Mouse (Mus musculus): ENCODE results near the gene 9930022D16Rik. TPM values are rescaled to one million over a fixed set of nuclear protein-coding genes. Genes with fewer than 3 reads are reported as not detected.

Gene 9930022D16Rik
- not detected in 2 replicates for polyA plus RNA-seq (2016; fragmentation: Nextera tagmentation; extraction: Ambion mirVana)

DNA sequence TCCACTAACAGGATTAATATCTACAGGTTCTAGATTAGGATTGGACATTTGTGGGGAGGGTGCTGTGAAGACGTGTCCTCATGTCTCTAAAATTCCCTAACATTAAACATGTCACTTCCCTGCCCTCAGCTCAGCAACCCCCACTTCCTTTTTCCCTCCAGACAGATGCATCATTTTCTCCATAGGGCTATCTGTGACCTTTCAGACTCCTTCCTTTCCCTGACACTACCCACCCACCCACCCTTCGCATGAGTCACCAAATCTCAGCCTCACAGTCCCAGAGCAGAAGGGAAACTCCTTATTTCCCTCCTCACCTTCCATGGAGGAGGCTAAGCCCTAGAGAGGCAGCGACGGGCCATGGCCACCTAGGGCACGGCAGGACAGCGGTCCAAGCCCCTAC is at the start of gene 9930022D16Rik:
Gene 9930022D16Rik, plus strand, starts transcription at position 301 of the 400 bp plus-strand sequence.
- Histone ChIP-seq H3K27me3 (ENCODE audit: low read depth, poor library complexity, severe bottlenecking) (no peaks in the 10 kb centered on the region), H3K9me3 (replicated peaks) (no peaks in the 10 kb centered on the region), H3K4me3 (no peak within 1 kb of the TSS), H3K27ac (no peak within 1 kb of the TSS), H3K4me1 (no peaks in the 10 kb centered on the region), H3K36me3 (no peaks in the 10 kb centered on the region)
- no peak for DNase-seq (ENCODE audit: low spot score)
- WGBS: 88% methylated on average over 6 of the region's 6 CpGs

DNA sequence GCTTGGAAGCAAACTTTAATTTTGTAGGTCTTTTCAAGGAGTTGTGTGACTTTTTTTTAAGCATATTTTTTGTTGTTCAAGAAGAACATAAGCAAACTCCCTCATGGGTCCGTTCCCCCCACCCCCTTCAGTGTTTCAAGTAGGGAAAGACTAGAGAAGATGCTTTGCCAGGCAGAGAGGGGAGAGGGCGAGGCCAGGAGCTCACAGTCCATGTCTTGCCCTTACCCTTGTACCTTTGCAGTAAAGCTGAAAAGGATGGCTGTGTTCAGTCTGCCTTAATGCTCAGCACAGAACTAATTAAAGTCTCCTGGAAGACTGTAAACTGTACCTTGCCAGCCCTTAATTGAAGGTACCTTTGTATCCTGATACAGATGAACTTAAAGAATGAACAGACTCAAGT is 49.4 kb upstream of the 9930022D16Rik start:
- peaks cover 30% of the 10 kb centered on the region for H3K4me1 ChIP-seq
- H3K36me3 ChIP-seq: peaks cover 46% of the 10 kb centered on the region
- DNase-seq (ENCODE audit: low spot score): no peak
- 70% methylated on average over 2 of the region's 2 CpGs for WGBS
- H3K4me3 ChIP-seq: peak overlapping the region; percentile 84
- no peaks in the 10 kb centered on the region for H3K9me3 ChIP-seq (replicated peaks)
- H3K27ac ChIP-seq: no peak overlapping the region
- peaks cover 5% of the 10 kb centered on the region for H3K27me3 ChIP-seq (ENCODE audit: low read depth, poor library complexity, severe bottlenecking)

DNA sequence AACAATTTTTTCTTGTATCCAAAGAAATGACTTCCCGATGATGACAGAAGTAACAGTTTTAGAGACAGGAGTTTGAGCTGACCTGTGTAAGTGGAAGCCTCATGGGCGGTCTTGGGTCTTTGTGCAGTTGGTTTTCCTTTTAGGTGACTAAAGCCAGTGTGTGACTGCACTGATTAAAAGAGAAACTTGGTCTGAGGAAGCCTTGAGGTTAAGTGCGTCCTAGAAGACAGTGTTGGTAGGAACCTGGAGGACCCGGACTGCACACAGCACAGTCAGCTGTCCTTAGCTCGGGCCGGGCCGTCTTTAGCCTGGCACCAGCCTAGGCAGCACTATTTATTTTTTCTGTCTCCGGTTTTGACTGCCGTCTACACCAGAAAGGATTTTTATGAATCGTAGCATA is 48.8 kb upstream of the 9930022D16Rik start:
- 92% methylated on average over 10 of the region's 10 CpGs for WGBS
- H3K4me1 ChIP-seq: peaks cover 30% of the 10 kb centered on the region
- peaks cover 51% of the 10 kb centered on the region for H3K36me3 ChIP-seq
- H3K9me3 ChIP-seq (replicated peaks): no peaks in the 10 kb centered on the region
- peaks cover 5% of the 10 kb centered on the region for H3K27me3 ChIP-seq (ENCODE audit: low read depth, poor library complexity, severe bottlenecking)
- DNase-seq (ENCODE audit: low spot score): no peak
- peak overlapping the region; percentile 84; the same call in 1 of the 2 replicates for H3K4me3 ChIP-seq
- H3K27ac ChIP-seq: no peak overlapping the region

DNA sequence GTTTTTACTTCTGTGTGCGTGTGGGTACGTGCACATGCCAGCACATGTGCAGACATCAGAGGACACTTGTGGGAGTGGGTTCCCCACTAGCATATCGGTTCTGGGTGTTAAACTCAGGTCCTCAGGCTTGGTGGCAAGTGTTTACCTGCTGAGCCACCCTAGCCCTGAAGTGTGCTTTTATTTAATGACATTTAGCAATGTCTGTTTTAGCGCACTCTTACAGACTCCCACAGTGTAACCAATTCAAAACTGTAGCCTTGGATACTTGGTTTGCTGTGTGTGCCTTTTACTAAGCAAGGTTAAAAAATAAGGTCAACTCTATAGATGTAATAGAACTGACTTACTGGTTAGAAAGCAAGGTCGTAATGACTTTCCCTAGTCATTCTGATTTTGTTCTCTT is 47.9 kb upstream of the 9930022D16Rik start:
- WGBS: 94% methylated on average over 5 of the region's 5 CpGs
- H3K36me3 ChIP-seq: peaks cover 57% of the 10 kb centered on the region

DNA sequence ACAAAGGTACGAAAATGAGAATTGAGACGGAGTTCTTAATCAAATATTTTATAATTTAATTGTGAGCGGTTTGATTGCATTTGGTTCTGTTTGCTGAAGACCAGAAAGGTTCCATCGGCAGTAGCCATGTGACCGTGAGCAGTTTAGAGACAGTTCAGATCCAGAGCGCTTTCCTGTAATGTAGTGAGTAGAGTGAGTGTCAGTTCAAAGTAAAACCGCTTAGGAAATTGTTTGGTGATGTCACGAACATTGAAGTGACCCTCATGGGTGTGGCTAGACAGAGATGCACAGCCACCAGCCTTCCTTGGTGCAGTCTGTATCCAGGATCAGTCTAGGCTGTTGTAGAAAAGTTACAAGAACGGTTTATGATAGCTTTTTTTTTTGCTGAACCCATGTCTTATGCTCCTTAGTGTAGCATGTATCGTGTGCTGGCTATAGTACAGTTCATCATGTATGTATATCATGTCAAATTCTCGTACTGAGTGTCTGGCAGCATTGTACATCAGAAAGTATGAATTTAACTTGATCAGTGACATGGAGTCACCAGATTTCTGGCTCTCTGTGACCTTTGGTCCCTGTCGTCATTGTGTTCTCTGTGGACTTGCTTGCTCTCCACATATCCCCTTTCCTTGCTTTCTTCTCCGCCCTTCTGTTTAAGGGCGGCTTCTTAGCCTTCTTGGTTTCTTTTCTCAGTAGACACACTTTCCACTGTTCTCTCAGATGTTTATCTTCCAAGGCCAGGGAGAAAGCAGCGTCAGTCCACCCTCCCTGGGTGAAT is 46.7 kb upstream of the 9930022D16Rik start:
- H3K4me3 ChIP-seq: no peak overlapping the region
- H3K27me3 ChIP-seq (ENCODE audit: low read depth, poor library complexity, severe bottlenecking): no peaks in the 10 kb centered on the region
- no peaks in the 10 kb centered on the region for H3K9me3 ChIP-seq (replicated peaks)
- DNase-seq (ENCODE audit: low spot score): no peak
- no peak overlapping the region for H3K27ac ChIP-seq
- peaks cover 66% of the 10 kb centered on the region for H3K36me3 ChIP-seq
- peaks cover 16% of the 10 kb centered on the region for H3K4me1 ChIP-seq
- 92% methylated on average over 15 of the region's 15 CpGs for WGBS

More for the DNA sequence above, 47.9 kb upstream of the 9930022D16Rik start:
- Histone ChIP-seq H3K4me1 (peaks cover 27% of the 10 kb centered on the region), H3K4me3 (no peak overlapping the region), H3K27me3 (ENCODE audit: low read depth, poor library complexity, severe bottlenecking) (peaks cover 5% of the 10 kb centered on the region), H3K27ac (no peak overlapping the region), H3K9me3 (replicated peaks) (no peaks in the 10 kb centered on the region)
- DNase-seq (ENCODE audit: low spot score): no peak

DNA sequence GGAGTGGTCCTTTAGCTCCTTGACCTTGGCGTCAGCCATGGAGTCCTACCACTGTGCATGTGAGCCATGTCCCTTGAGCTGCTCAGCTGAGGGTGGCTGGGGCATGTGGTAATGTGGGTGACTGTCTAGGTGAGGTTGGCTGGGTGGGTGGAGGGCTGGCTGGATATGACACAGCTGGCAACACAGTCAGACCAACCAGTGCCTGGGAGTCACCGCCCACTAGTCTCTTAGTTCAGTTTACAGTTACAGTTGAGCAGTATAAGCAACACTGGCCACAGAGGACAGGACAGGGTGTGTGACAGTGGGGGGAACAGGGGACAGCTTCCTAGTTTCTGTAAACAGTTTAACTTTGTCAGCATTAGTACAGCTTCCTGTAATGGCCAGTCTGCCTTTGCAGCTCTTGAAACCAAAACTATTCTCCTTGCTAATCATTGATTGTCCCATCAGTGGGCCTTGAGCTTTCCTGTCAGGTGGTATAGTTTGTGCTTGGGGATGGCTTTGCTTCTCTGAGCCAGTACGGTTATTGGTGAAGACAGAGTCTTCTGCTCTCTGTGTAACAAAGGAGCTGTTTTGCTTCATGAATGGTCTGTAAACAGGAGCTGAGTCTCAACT is 44.6 kb upstream of the 9930022D16Rik start:
- no peak for DNase-seq (ENCODE audit: low spot score)
- H3K27ac ChIP-seq: no peak overlapping the region
- H3K9me3 ChIP-seq (replicated peaks): no peaks in the 10 kb centered on the region
- peaks cover 12% of the 10 kb centered on the region for H3K4me1 ChIP-seq
- H3K4me3 ChIP-seq: no peak overlapping the region
- no peaks in the 10 kb centered on the region for H3K27me3 ChIP-seq (ENCODE audit: low read depth, poor library complexity, severe bottlenecking)
- 96% methylated on average over 3 of the region's 3 CpGs for WGBS
- H3K36me3 ChIP-seq: peaks cover 80% of the 10 kb centered on the region

DNA sequence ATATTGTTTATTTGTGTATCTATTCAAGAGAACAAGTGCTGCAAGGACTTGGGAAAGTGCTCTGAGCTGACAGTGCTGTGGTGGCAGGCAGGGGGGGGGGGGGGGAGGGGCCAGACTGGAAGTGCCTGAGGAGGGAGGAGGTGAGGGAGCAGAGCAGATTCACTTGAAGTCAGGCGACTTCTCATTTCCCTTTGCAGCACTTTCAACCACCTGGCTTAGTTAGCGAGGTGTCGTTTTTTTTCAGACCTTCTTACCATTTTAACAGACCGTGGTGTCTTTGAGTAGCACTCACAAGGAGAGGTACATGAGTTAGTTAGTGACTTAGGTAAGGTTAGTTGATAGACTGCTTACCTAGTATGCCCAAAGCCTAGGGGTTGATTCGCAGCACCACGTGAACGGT is 38.3 kb upstream of the 9930022D16Rik start:
- Histone ChIP-seq H3K4me1 (peaks cover 37% of the 10 kb centered on the region), H3K4me3 (no peak overlapping the region), H3K27ac (no peak overlapping the region), H3K9me3 (replicated peaks) (no peaks in the 10 kb centered on the region), H3K27me3 (ENCODE audit: low read depth, poor library complexity, severe bottlenecking) (no peaks in the 10 kb centered on the region), H3K36me3 (peaks cover 30% of the 10 kb centered on the region)
- no peak for DNase-seq (ENCODE audit: low spot score)
- WGBS: 67% methylated on average over 7 of the region's 7 CpGs

DNA sequence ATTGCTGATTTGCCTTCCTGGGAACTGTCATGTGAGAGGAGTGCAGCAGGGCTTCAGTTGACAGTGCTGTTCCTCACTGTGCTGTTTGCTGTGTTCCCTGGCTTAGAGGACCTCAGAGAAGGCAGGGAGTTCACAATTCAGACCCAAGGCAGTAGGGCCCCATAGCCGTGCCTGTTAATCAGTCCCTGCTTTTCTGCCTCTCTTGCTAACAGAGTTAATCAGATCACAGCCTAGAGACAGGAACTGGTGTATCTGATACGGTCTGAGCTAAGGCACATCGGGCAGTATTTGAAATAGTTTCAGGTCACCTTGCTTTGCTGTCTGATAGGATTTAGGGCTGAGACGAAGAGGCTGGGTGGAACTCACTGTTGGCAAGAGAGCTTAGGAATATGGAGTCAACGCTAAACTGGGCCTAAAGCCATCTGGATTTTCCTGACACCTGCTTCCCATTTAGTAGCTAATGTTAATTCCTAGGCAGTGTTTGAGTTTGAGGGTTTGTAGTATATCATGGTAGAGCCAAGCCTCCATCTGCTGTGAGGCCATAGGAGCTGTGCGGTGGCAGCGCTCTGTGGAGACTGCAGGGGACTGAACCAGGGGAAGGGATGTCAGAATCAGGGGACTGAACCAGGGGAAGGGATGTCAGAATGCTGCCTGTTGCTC is 37.1 kb upstream of the 9930022D16Rik start:
- Histone ChIP-seq H3K9me3 (replicated peaks) (no peaks in the 10 kb centered on the region), H3K4me1 (peaks cover 37% of the 10 kb centered on the region), H3K27me3 (ENCODE audit: low read depth, poor library complexity, severe bottlenecking) (no peaks in the 10 kb centered on the region), H3K4me3 (no peak overlapping the region), H3K36me3 (peaks cover 24% of the 10 kb centered on the region), H3K27ac (peak overlapping the region; percentile 47)
- no peak for DNase-seq (ENCODE audit: low spot score)
- WGBS: 44% methylated on average over 7 of the region's 7 CpGs

DNA sequence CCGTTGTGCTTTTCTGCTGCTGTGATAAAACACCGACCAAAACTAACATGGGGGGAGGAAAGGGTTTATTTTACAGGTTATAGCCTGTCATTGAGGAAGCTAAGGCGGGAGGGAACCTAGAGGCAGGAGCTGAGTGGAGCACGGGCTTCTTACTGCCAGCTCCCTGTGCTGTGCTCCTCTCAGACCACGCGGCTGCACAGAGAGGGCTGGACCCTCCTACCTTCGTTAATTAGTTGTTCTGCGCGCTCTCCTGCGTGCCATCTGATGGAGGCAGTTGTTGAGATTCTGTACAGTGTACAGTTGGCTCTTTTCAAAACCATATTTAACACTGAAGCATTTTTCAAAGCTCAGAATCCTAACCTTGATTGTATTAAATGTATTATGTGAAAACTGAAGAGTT is 36.2 kb upstream of the 9930022D16Rik start:
- no peak for DNase-seq (ENCODE audit: low spot score)
- H3K9me3 ChIP-seq (replicated peaks): no peaks in the 10 kb centered on the region
- 53% methylated on average over 10 of the region's 10 CpGs for WGBS
- H3K4me3 ChIP-seq: no peak overlapping the region
- H3K27ac ChIP-seq: no peak overlapping the region; the same call in 1 of the 2 replicates
- H3K36me3 ChIP-seq: peaks cover 20% of the 10 kb centered on the region
- no peaks in the 10 kb centered on the region for H3K27me3 ChIP-seq (ENCODE audit: low read depth, poor library complexity, severe bottlenecking)
- H3K4me1 ChIP-seq: peaks cover 37% of the 10 kb centered on the region

DNA sequence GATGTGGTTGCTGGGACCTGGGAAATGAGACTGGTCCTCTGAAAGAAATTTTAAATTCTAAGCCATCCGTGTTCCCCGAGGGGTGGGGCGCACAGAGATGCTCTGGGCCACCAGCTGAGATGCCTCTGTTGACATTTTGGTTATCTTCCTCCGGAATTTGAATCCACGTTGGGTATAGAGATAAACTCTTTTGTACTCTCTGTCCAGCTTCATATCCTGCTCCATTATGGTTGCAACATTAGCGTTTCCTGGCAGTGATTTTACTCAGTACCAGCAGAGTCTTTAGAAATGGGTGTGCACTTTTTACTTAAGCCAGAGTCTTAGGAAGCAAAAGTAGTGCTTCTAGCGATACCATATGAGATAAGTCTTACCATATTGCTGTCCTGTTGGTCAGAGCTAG is 35.7 kb upstream of the 9930022D16Rik start:
- Histone ChIP-seq H3K9me3 (replicated peaks) (no peaks in the 10 kb centered on the region), H3K27me3 (ENCODE audit: low read depth, poor library complexity, severe bottlenecking) (no peaks in the 10 kb centered on the region), H3K4me1 (peaks cover 37% of the 10 kb centered on the region), H3K4me3 (no peak overlapping the region), H3K36me3 (peaks cover 18% of the 10 kb centered on the region), H3K27ac (no peak overlapping the region)
- 85% methylated on average over 7 of the region's 7 CpGs for WGBS
- no peak for DNase-seq (ENCODE audit: low spot score)

DNA sequence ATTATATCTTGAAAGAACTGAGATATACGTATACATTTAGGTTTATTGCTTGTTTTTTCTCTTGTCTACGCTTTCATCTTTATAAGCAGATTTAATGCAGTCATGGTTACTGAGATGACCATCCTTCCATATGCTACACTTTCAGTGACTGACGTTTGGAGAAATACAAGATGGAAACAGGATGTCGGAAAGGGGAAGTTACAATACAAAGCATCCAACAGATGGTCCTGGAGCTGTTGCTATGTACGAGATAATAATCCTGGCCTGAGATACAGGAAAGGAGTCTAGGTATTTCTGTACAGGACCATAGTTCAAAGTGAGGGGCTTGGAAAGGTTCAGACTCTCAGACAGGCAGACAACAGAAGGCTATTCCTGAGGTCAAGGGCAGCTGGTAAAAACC is 33.1 kb upstream of the 9930022D16Rik start:
- Histone ChIP-seq H3K27ac (no peak overlapping the region), H3K4me1 (peaks cover 26% of the 10 kb centered on the region), H3K4me3 (no peak overlapping the region), H3K36me3 (0 out of 2 replicates have a peak, but pooled peaks cover 2% of the 10 kb centered on the region), H3K9me3 (replicated peaks) (no peaks in the 10 kb centered on the region), H3K27me3 (ENCODE audit: low read depth, poor library complexity, severe bottlenecking) (no peaks in the 10 kb centered on the region)
- DNase-seq (ENCODE audit: low spot score): no peak
- WGBS: 88% methylated on average over 5 of the region's 5 CpGs

DNA sequence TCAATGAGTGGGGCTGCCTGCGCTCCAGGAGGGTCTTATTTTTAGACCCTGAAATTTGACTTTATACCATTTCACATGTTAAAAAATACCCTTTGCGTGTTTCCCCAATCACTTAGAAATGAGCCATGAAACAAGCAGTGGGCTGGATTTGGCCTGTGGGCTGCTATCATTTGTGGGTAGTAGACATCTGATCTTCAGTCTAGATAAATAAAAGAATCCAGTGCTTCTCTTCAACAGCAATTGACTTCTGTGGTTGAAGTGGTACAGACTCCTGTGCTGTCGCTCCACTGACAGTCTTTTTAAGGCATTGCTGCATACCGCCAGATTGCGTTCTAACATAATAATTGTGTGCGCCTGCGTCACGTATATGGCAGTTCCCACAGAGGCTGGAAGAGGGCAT is 28.4 kb upstream of the 9930022D16Rik start:
- Histone ChIP-seq H3K4me1 (no peaks in the 10 kb centered on the region), H3K27ac (no peak overlapping the region), H3K27me3 (ENCODE audit: low read depth, poor library complexity, severe bottlenecking) (no peaks in the 10 kb centered on the region), H3K9me3 (replicated peaks) (no peaks in the 10 kb centered on the region), H3K4me3 (no peak overlapping the region), H3K36me3 (peaks cover 5% of the 10 kb centered on the region; the same call in 1 of the 2 replicates)
- no peak for DNase-seq (ENCODE audit: low spot score)
- 94% methylated on average over 8 of the region's 8 CpGs for WGBS

DNA sequence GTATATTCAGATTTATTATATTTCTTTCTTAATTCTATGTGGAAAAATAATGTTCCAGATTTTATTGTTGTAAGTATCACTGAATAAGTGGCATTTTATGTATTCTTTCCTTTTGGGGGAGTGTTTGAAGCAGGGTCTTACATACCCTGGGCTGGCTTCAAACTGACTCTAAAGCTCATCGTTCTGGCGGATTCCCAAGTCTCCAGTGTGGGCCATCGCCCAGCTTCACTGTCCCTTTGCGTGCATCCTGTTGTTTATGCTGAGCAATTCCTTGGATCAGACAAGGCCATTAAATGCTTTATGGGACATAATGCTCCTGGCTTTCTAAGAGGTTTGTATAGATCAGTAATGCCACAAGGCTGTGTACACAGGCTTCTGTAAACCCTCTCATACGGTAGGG is 24.7 kb upstream of the 9930022D16Rik start:
- no peak overlapping the region for H3K27ac ChIP-seq
- no peaks in the 10 kb centered on the region for H3K9me3 ChIP-seq (replicated peaks)
- 92% methylated on average over 5 of the region's 5 CpGs for WGBS
- no peak overlapping the region for H3K4me3 ChIP-seq
- H3K36me3 ChIP-seq: peaks cover 18% of the 10 kb centered on the region
- DNase-seq (ENCODE audit: low spot score): no peak
- H3K27me3 ChIP-seq (ENCODE audit: low read depth, poor library complexity, severe bottlenecking): no peaks in the 10 kb centered on the region
- H3K4me1 ChIP-seq: no peaks in the 10 kb centered on the region
